Mouse (Mus musculus): Measurements from ENCODE around the gene Utf1. TPM values are rescaled to one million over a fixed set of nuclear protein-coding genes. Genes with fewer than 3 reads are reported as not detected.
A peak's percentile ranks its signal among the peaks of the same experiment; 100 is the strongest.

Utf1 gene
- total RNA-seq, 2 experiments from 2014 or later, result not detected

GRCm38 (mm10) chr7:139937138-139937537, 6.5 kb upstream of the Utf1 start:
- DNase-seq (ENCODE audit: low spot score in 2 of 2), result no peak

DNA sequence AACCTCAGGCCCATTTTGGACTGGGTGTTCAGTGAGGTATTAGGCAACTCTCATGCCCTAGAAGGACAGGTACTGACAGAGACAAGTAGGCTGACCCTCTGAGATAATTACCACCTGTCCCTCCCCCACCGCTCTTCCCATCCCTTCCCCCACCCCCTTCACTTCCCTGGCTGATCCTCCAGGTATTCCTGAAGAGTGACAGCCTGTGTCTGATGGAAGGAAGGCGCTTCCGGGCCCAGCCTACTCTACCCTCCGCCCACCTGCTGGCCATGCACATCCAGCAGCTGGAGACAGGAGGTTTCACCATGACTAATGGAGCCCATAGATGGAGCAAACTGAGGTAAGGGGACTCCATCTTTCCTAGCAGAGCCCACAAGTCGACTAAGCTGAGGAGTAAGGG, 5.8 kb upstream of the Utf1 start:
- DNase-seq (ENCODE audit: low spot score in 2 of 2), result no peak

- DNase-seq (ENCODE audit: low spot score in 2 of 2), result no peak
Observed at GRCm38 (mm10) chr7:139940476-139941209, 2.9 kb upstream of the Utf1 start.

DNA sequence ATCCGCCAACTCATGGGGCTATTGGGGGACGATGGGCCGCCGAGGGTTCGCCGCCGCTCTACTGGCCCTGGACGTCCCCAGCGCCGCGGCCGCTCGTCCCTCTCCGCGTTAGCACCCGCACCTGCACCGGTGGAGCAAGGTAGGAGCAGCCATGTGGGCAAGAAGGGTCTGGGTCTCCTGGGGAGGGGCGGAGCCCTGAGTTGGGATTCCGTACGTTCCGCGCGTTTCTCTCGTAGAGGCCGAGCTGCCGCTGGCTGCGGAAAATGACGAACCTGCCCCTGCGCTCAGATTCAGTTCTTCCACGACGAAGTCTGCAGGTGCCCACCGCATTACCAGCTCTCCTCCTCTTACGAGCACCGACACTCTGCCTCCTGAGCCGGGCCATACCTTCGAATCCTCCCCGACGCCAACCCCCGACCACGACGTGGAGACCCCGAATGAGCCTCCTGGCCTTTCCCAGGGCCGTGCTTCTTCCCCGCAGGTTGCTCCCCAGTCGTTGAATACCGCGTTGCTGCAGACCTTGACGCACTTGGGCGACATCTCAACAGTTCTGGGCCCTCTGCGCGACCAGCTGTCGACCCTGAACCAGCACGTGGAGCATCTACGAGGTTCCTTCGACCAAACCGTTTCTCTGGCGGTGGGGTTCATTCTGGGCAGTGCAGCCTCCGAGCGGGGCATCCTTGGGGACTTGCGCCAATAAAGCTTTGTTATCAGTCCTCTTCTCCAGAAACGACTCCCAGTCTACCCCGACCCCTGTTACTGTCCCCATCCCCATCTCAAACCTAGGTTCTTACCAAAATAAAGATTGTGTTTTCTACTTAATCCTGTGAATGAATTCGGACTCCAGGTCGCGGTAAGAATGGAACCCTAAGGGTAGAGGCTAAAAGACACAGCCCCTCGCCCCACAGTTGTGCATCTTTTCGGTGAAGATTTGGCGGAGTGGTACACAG, 977 bp downstream of the Utf1 start:
- no peak for DNase-seq (ENCODE audit: low spot score in 2 of 2)

DNA sequence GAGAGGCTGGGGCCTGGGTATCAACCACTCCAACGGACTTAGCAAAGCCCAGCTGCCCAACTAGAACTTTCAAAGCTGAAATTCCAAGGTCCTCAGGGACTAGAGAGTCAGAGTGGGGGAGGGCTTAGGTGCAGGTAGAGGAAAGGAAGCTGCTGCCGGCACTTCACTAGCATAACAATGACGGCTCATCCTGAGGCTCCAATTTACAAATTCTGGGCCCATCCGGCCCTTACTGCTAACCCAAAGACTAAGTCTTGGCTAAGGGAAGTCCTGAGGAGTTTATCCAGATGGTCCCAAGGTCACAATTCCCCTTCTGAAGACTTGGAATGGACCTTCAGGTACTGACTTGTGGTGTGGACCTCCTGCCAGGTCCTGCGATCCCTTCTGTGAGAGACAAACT, 1.9 kb downstream of the Utf1 start:
- no peak for DNase-seq (ENCODE audit: low spot score in 2 of 2)

DNA sequence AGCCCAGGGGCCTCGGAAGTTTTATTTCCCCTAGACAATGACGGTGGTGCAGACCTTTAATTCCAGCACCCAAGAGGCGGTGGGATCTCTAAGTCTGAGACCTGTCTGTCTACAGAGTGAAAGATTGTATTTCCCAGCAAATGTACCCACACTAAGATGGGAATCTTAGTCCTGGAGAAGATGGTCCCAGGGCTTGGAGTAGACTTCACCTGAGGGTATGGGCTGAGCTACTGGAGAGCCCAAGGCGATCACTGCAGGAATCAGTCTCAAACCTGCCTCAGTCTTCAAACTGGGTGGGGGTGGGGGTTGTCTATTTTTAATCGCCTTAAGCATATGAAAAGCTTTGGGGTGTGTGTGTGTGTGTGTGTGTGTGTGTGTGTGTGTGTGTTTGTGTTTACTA, 2.4 kb downstream of the Utf1 start:
- no peak for DNase-seq (ENCODE audit: low spot score in 2 of 2)

DNA sequence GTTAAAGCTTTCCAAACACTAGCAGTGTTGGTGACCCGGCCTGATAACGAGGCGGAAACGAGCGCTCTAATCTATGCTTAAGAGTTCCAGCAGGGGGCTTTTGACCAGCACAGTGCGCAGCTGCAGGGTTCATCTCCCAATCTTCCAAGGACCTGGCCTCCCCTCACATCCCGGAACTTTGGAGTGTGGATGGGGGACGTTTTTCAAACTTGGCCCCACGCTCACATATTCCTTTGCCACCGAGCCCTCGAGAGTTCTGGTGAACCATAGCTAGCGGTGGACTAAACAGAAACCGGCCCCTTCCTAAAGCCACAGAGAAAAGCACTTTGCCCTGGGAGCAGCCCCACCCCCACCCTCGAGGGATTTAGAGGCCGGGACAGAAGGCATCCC, 6.3 kb downstream of the Utf1 start:
- DNase-seq (ENCODE audit: low spot score in 2 of 2), result peak in 1 of 2 experiments; percentile 48

DNA sequence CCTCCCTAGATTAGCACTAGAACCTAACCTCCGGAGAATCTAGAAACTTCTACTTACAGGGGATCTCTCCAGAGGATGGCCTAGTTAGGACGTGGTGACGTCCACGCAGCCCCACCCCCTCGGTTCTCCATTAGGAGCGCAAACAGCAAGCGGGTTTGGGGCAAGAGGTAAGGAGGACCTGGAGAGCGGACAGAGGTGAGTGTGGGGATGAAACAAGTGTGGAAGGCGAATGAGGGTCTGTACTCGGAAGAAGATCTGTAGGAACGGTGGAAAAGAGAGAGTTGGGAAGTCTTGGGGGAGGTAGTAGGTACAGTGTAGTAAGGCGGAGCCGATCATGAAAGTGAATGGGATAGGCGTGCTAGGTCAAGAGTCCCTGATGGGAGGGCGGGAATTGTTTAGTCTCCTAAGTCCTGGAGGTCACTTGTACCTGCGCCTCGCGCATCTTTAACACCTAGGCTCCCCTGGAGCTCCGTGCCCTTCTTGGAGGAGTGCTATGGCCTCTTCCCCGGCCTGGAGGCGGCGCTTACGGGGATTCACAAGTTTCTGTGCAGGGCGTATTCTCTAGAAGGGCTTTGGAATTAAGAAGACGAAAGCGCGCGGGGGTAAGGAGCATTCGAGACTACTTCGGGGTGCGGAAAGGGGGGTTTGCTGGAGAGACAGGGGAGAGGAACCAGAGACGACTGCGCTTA, 6.8 kb downstream of the Utf1 start:
- DNase-seq (ENCODE audit: low spot score in 2 of 2), result peak; percentile 49 to 52

- DNase-seq (ENCODE audit: low spot score in 2 of 2), result no peak
Observed at GRCm38 (mm10) chr7:139951079-139951478, 7.5 kb downstream of the Utf1 start.

GRCm38 (mm10) chr7:139951991-139952633, 8.5 kb downstream of the Utf1 start:
- DNase-seq (ENCODE audit: low spot score in 2 of 2), result no peak

DNA sequence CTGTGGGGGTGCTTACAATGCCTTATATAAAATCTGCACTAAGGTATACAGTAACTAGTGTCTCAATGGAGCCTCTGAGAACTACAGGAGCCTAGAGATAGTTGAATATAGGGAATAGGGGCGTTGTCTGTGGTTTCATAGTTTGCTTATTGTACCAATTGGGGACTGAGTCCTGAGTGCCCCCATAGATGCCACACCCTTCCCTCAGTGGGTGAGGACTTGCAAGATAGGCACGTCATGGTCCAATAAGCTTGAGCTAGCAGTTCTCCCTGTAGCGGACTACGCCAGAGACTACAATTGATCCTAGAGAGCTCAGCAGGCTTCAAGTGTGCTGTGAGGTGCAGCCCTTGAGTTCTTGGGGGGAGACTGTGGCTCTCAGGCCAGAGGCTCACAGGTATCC, 11.9 kb downstream of the Utf1 start:
- no peak for DNase-seq (ENCODE audit: low spot score in 2 of 2)

- no peak for DNase-seq (ENCODE audit: low spot score in 2 of 2)
Observed at GRCm38 (mm10) chr7:139956658-139957057, 13.1 kb downstream of the Utf1 start.

GRCm38 (mm10) chr7:139957437-139957836, 13.8 kb downstream of the Utf1 start:
- no peak for DNase-seq (ENCODE audit: low spot score in 2 of 2)

DNA sequence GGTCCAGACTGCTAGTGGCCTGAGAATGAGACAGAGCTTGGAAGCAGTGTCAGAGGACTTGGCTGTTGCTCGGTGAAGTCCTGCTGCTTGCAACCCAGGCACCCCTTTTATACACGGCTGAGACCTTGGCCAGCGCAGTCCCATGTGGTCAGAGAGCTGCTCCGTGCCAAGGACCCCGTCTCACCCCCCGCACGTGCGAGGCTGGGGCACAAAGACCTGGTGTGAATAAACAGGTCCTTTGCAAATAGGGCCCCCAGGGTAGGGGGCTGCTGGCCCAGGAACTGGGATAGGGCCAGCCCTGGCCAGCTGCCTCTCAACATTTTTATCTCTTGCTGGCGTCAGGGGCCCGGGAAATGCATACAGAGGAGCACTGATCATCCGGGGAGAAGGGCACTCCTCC, 14.4 kb downstream of the Utf1 start:
- peak in 1 of 2 experiments; percentile 24 for DNase-seq (ENCODE audit: low spot score in 2 of 2)

DNA sequence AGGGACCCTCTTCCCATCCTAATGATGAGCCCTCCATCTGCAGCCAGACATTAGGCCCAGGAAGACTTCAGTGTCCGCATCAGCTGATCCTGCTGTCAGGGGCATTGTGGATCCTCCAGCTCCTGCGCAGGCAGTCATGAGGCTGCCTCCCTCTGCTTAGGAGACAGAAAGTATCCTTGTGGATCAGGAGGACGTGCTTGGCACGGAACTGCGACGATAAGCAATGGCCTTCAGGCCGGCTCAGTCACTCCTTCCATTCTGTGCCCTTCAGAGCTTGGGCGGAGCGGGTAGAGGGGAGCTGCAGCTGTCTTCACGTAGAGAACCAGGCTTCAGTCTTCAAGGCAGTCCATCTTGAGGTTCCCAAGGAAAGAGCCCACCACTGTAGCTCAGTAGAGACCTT, 17.6 kb downstream of the Utf1 start:
- DNase-seq (ENCODE audit: low spot score in 2 of 2), result peak in 1 of 2 experiments; percentile 59

DNA sequence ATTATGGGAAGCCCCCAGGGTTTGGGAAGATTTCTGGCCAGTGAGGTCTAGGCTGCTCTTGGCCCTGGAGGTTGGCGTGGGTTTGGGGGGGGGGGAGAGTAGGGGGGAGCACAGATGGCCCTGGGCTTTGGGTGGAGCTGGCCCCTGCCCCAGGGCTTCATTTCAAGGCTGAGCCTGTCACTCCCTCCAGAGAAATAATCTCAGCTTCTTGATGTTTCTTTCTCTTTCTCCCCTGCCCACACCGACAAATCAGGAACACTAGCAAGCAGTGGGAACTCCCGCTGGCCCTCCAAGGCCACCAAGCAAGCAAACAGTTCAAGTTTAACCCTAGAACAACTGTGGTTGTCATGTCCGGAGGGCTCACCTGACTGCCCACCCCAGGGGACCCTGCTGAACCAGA, 20.2 kb downstream of the Utf1 start:
- no peak for DNase-seq (ENCODE audit: low spot score in 2 of 2)

DNA sequence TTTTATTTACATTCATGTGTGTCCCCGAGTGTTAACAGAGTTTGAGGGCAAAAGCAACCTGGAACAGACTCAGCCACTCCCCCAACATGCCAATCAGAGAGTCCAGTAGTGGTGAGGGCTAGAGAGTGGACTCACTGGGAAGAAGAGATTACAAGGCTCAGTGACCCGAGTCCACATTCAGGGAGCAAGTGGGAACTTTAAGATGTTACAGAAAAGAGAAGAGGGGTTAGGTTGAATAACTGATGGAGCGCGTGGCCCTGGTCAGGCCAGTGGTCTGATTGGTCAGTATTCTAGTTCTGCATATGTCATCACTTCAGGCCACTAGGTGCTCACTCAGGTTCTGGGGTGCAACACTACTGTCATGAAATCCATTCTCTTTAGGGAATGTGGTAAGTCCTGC, 23.6 kb downstream of the Utf1 start:
- DNase-seq (ENCODE audit: low spot score in 2 of 2), result no peak

GRCm38 (mm10) chr7:139968428-139968827, 24.8 kb downstream of the Utf1 start:
- no peak for DNase-seq (ENCODE audit: low spot score in 2 of 2)

- peak; percentile 76 to 78 for DNase-seq (ENCODE audit: low spot score in 2 of 2)
Observed at GRCm38 (mm10) chr7:139969348-139970130, 25.9 kb downstream of the Utf1 start.

DNA sequence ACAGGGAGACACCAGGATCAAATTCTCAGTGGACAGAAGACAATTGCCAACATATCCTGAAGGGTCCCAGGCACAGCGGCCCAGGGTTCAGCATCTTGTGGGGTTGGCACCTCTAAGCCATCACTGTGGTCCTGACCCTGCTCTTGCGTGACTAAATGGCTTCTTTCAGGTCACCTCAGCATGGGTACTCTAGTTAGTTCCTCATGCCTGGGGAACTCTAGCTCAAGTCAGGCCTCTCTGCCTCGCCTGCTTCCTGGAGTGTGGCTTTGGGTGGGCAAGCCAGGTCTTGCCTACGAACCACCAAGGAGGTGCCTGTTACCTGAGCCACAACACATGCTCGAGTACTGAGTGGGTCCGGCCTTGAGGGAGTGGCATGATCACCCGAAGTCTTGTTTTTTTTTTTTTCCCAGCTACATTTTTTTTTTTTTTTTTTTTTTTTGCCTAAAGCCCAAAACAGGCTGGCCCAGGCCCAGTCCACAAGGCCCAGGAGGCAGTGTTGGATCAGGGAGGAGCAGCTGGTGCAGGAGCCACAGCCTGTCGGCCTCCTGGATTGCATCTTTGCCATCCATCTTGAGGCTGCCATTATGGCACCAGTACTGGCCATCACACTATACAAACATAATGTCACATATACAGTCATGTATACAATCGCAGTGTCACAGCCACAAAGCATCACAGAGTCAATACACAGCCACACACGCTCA, 26.8 kb downstream of the Utf1 start:
- no peak for DNase-seq (ENCODE audit: low spot score in 2 of 2)

Data from adrenal gland, adult 18-20 months (tissue).